Mouse (Mus musculus) embryonic facial prominence, embryonic 15.5 days (tissue): ENCODE measurements around the gene Osbpl7. TPM values are rescaled to one million over a fixed set of nuclear protein-coding genes. Genes with fewer than 3 reads are reported as not detected.

Experiments
- ATAC-seq: fragments of 200-750 bp; cut with Nextera tagmentation; 2 replicates; pipeline ENCODE4 v1.8.0; 2017; ENCODE audit warnings: low read depth, moderate TSS enrichment; ENCODE audit not compliant: insufficient number of reproducible peaks, low FRiP score, low TSS enrichment
- H3K27ac ChIP-seq: fragments of 300-500 bp; sonication (generic); replicated peaks from 2 replicates; pipeline ENCODE4 v1.5.1; 2015; ENCODE audit warnings: mild to moderate bottlenecking, inconsistent platforms
- H3K27me3 ChIP-seq: fragments of 300-500 bp; sonication (generic); 2 replicates; pipeline ENCODE4 v1.6.1; 2015; ENCODE audit warnings: inconsistent platforms
- H3K36me3 ChIP-seq: fragments of 300-500 bp; sonication (generic); 2 replicates; pipeline ENCODE4 v1.6.1; 2015; ENCODE audit warnings: mild to moderate bottlenecking, inconsistent platforms
- H3K4me1 ChIP-seq: fragments of 300-500 bp; sonication (generic); 2 replicates; pipeline ENCODE4 v1.6.1; 2015; ENCODE audit warnings: inconsistent platforms
- H3K4me2 ChIP-seq: fragments of 300-500 bp; sonication (generic); replicated peaks from 2 replicates; pipeline ENCODE4 v1.6.1; 2015; ENCODE audit warnings: mild to moderate bottlenecking, inconsistent platforms
- H3K4me3 ChIP-seq: fragments of 300-500 bp; sonication (generic); replicated peaks from 2 replicates; pipeline ENCODE4 v1.5.1; 2015; ENCODE audit warnings: mild to moderate bottlenecking, inconsistent platforms
- H3K9ac ChIP-seq: fragments of 300-500 bp; sonication (generic); 2 replicates; pipeline ENCODE4 v1.6.1; 2015; ENCODE audit warnings: inconsistent platforms
- H3K9me3 ChIP-seq: fragments of 300-500 bp; sonication (generic); replicated peaks from 2 replicates; pipeline ENCODE4 v1.6.1; 2016; ENCODE audit warnings: inconsistent platforms
- WGBS: fragments of 180-500 bp; shearing (Covaris S2); methylation state at CpG from one replicate; pipeline ENCODE4 v1.1.7; 2015; 5-methylcytosine and 5-hydroxymethylcytosine counted together
- polyA plus RNA-seq: library from polyadenylated mRNA; unstranded; fragments of >200 nt; fragmentation: Nextera tagmentation; extraction: Ambion mirVana; gene quantifications from 2 replicates; pipeline ENCODE4 v1.2.1, GENCODE M21; 2015

Osbpl7 gene
- polyA plus RNA-seq, 1 experiment from 2014 or later = 10.8 TPM

- Histone ChIP-seq H3K27ac (no peak overlapping the region), H3K27me3 (peaks cover 76% of the 10 kb centered on the region), H3K4me1 (peaks cover 56% of the 10 kb centered on the region), H3K9me3 (no peaks in the 10 kb centered on the region), H3K9ac (peak overlapping the region; percentile 44; the same call in 1 of the 2 replicates), H3K4me3 (peak overlapping the region; percentile 56), H3K4me2 (peak overlapping the region; percentile 93), H3K36me3 (no peaks in the 10 kb centered on the region)
- peak; percentile 27; the same call in 1 of the 2 replicates for ATAC-seq
- under 1% methylated on average over 50 of the region's 50 CpGs for WGBS
Measured at GRCm38 (mm10) chr11:97021873-97022484, 28.4 kb upstream of the Osbpl7 start.

- Histone ChIP-seq H3K9ac (no peak overlapping the region), H3K4me2 (no peak overlapping the region), H3K4me1 (peaks cover 35% of the 10 kb centered on the region), H3K27ac (no peak overlapping the region), H3K9me3 (no peaks in the 10 kb centered on the region), H3K27me3 (peaks cover 52% of the 10 kb centered on the region), H3K4me3 (no peak overlapping the region), H3K36me3 (no peaks in the 10 kb centered on the region)
- ATAC-seq = no peak
- WGBS = 31% methylated on average over 10 of the region's 10 CpGs
Measured at GRCm38 (mm10) chr11:97024977-97025376, 25.5 kb upstream of the Osbpl7 start.

DNA sequence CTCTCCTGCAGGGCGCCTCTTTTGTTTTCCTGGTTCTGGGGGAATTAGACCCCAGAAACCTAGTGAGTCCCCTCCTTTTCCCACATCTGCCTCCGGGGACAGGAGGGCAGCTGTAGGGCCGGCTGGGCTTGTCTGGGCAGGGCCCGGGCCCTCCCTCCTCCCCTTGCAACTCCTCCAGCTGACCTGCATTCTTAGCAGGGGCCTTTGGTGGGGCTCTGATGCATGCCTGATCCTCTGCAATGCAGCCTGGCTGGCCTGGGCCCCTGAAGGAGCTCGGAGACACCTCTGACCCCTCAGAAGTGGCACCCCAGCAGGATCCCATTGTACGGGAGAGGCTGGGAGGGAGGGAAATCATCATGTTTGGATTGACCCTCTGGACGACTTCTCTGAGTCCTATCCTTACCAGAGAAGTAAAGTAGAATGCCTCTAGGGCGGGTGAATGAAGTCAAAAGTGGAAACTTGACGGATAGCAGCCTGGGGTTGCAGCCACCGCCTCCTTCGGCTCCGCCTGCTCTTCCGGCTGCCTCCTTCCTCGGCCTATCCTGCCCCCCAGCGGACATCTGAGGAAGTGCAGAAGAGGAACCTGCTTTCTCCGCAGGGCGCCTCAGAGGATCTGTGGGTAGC, 24.6 kb upstream of the Osbpl7 start:
- peaks cover 44% of the 10 kb centered on the region for H3K27me3 ChIP-seq
- WGBS = 1% methylated on average over 17 of the region's 17 CpGs
- H3K4me3 ChIP-seq = peak overlapping the region; percentile 36
- H3K9me3 ChIP-seq = no peaks in the 10 kb centered on the region
- no peaks in the 10 kb centered on the region for H3K36me3 ChIP-seq
- H3K9ac ChIP-seq = peak overlapping the region; percentile 12; the same call in 1 of the 2 replicates
- peak overlapping the region; percentile 80 for H3K27ac ChIP-seq
- H3K4me2 ChIP-seq = peak overlapping the region; percentile 57
- peak; percentile 41 for ATAC-seq
- H3K4me1 ChIP-seq = peaks cover 43% of the 10 kb centered on the region

- peak within 1 kb of the TSS; percentile 86 for H3K4me2 ChIP-seq
- peaks cover 3% of the 10 kb centered on the region for H3K27me3 ChIP-seq
- H3K9ac ChIP-seq = peak within 1 kb of the TSS; percentile 80
- H3K27ac ChIP-seq = peak within 1 kb of the TSS; percentile 86
- ATAC-seq = peak; percentile 79
- H3K9me3 ChIP-seq = no peaks in the 10 kb centered on the region
- H3K4me3 ChIP-seq = peak within 1 kb of the TSS; percentile 72
- no peaks in the 10 kb centered on the region for H3K36me3 ChIP-seq
- WGBS = under 1% methylated on average over 25 of the region's 25 CpGs
- H3K4me1 ChIP-seq = peaks cover 29% of the 10 kb centered on the region
Measured at GRCm38 (mm10) chr11:97029686-97030417, 20.6 kb upstream of the Osbpl7 start, which contains the start of gene Scrn2. TSS of gene Scrn2 (plus strand) at chr11:97029938.

DNA sequence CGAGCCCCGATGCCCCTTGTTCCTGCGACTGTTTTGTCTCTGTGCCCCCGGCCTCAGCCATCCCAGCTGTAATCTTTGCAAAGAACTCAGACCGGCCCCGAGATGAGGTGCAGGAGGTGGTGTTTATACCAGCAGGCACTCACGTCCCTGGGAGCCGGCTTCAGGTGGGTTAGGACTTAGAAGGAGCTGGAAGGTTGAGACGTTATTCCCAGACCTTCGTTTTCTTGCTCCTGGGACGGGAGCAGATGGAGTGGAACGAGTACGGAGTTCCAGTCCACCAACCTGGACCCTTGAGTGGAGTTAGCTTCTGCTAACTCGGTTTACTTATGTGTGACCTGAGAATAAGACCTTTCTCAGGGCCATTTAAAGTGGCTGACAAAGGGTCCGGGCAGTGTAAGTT, 20.0 kb upstream of the Osbpl7 start:
- no peak for ATAC-seq
- H3K27ac ChIP-seq = peak overlapping the region; percentile 86; the same call in 1 of the 2 replicates
- peaks cover 25% of the 10 kb centered on the region for H3K4me1 ChIP-seq
- WGBS = 17% methylated on average over 15 of the region's 15 CpGs
- no peaks in the 10 kb centered on the region for H3K9me3 ChIP-seq
- no peaks in the 10 kb centered on the region for H3K27me3 ChIP-seq
- H3K4me2 ChIP-seq = peak overlapping the region; percentile 86
- peak overlapping the region; percentile 80 for H3K9ac ChIP-seq
- H3K4me3 ChIP-seq = peak overlapping the region; percentile 72
- no peaks in the 10 kb centered on the region for H3K36me3 ChIP-seq

- WGBS = 81% methylated on average over 12 of the region's 12 CpGs
- Histone ChIP-seq H3K36me3 (no peaks in the 10 kb centered on the region), H3K9me3 (no peaks in the 10 kb centered on the region), H3K27me3 (no peaks in the 10 kb centered on the region), H3K4me2 (no peak overlapping the region), H3K27ac (no peak overlapping the region), H3K4me1 (peaks cover 16% of the 10 kb centered on the region), H3K9ac (no peak overlapping the region), H3K4me3 (no peak overlapping the region)
- no peak for ATAC-seq
Measured at GRCm38 (mm10) chr11:97031977-97032376, 18.5 kb upstream of the Osbpl7 start.

GRCm38 (mm10) chr11:97032499-97032898, 17.9 kb upstream of the Osbpl7 start:
- Histone ChIP-seq H3K4me3 (no peak overlapping the region), H3K36me3 (no peaks in the 10 kb centered on the region), H3K9ac (no peak overlapping the region), H3K4me2 (no peak overlapping the region), H3K27ac (no peak overlapping the region), H3K27me3 (no peaks in the 10 kb centered on the region), H3K4me1 (peaks cover 16% of the 10 kb centered on the region), H3K9me3 (no peaks in the 10 kb centered on the region)
- 93% methylated on average over 4 of the region's 4 CpGs for WGBS
- ATAC-seq = no peak

DNA sequence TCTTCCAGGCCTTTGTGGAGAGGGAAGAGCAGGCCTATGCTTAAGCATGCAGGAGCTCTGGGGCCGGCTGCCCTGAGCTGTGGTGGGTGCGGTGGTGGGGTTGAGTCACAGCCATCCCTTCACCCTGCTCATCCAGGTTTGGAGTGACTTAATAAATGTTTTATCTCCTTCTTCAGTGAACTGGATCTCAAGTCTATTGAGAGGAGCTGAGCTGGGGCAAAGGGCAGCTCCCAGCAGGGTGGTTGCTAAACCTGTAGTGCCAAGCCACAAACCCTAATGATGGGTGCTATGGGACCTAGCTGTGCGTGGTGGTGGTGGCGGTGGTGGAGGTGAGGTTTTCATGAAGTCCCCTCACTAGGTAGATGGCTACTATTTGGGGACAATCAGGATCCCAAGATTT, 16.6 kb upstream of the Osbpl7 start:
- Histone ChIP-seq H3K4me1 (peaks cover 16% of the 10 kb centered on the region), H3K9ac (no peak overlapping the region), H3K27ac (no peak overlapping the region), H3K27me3 (no peaks in the 10 kb centered on the region), H3K4me2 (no peak overlapping the region), H3K4me3 (no peak overlapping the region), H3K36me3 (no peaks in the 10 kb centered on the region), H3K9me3 (no peaks in the 10 kb centered on the region)
- 83% methylated on average over 4 of the region's 4 CpGs for WGBS
- ATAC-seq = no peak

DNA sequence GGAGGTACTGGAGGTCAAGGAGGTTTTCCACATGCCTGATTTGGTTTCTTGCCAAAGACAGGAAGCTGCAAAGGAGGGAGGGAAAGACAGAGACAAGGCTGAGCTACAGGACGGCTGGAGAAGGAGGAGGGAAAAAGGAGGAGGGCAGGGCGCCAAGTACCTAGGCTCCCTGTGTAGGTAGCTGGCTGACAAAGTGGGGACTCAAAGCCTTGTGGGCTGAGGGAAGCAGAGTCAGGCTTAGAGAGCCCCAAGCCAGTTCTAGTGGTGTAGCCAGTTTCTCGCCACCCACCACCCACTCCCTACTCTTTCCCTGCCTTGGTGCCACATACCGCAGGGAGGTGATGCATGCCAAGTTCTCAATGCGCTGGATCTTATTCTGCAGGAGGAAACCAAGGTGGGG, 14.3 kb upstream of the Osbpl7 start:
- Histone ChIP-seq H3K27ac (no peak overlapping the region), H3K27me3 (no peaks in the 10 kb centered on the region)
- ATAC-seq = no peak

GRCm38 (mm10) chr11:97038881-97039280, 11.5 kb upstream of the Osbpl7 start:
- Histone ChIP-seq H3K36me3 (no peaks in the 10 kb centered on the region), H3K27me3 (no peaks in the 10 kb centered on the region), H3K9ac (no peak overlapping the region), H3K27ac (no peak overlapping the region), H3K9me3 (no peaks in the 10 kb centered on the region), H3K4me1 (peaks cover 16% of the 10 kb centered on the region), H3K4me2 (no peak overlapping the region), H3K4me3 (no peak overlapping the region)
- ATAC-seq = no peak
- WGBS = 67% methylated on average over 7 of the region's 7 CpGs

More for the DNA sequence above, 14.3 kb upstream of the Osbpl7 start:
- 68% methylated on average over 5 of the region's 5 CpGs for WGBS
- H3K36me3 ChIP-seq = no peaks in the 10 kb centered on the region
- peaks cover 12% of the 10 kb centered on the region; the same call in 1 of the 2 replicates for H3K4me1 ChIP-seq
- no peak overlapping the region for H3K9ac ChIP-seq
- H3K4me3 ChIP-seq = no peak overlapping the region
- H3K4me2 ChIP-seq = no peak overlapping the region
- H3K9me3 ChIP-seq = no peaks in the 10 kb centered on the region

GRCm38 (mm10) chr11:97040301-97041021, 10.0 kb upstream of the Osbpl7 start:
- Histone ChIP-seq H3K9ac (no peak overlapping the region), H3K27me3 (no peaks in the 10 kb centered on the region), H3K27ac (no peak overlapping the region), H3K36me3 (peaks cover 6% of the 10 kb centered on the region), H3K4me3 (peak overlapping the region; percentile 91), H3K4me2 (peak overlapping the region; percentile 85), H3K9me3 (no peaks in the 10 kb centered on the region), H3K4me1 (peaks cover 16% of the 10 kb centered on the region)
- WGBS = 47% methylated on average over 12 of the region's 12 CpGs
- no peak for ATAC-seq
